Mouse (Mus musculus) adrenal gland, postnatal 36 days (tissue): ENCODE measurements at regions not wholly inside any gene's neighbourhood (a gene's known extent, or its start where the extent isn't known, plus 50 kb on each side); places are given as distances from the start of the nearest gene placed in this dataset.

Experiments used
- DNase-seq, 2 experiments: peaks; one replicate each; pipeline ENCODE4 v3.0.0; 2021; ENCODE audit warnings: mixed read lengths in 1 of 2

DNA sequence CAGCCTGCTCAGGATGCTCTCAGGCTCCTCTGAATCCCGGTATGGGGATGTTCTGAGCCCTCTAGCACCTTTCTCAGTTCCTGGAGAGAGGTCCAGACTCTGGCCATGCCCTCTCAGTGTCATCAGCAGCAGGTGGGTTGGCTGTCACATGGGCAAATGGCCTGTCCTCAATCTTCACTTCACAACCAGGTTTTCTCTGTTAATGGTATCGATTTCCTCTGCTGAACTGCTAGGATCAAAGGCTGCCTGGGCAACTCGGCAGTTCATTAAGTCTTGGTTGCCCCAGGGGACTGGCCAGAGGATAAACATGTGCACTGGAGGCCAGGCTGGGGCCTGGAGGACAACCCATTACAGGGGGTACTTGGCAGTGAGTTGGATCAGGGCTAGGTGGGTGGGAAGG lies 156.2 kb downstream of the Trim29 start:
- DNase-seq = no peak

DNA sequence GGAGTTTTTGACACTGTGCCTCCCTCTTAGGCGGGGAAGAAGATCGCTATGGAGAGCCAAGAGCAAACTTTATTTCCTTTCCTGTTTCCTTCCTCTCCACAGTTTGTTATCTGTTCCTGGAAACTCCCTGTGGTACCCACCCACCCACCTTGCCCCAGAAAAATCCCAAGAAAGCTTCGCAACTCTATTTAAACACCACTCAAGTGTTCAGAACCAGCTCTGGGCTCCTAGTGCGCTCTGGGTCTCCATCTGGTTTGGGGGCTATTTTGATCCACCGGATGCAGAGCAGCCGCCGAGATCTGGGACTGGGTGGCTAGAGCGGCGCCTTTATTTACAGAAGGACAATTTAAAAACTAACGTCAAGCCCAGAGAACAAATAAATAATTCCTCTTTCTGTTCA lies 158.6 kb downstream of the Trim29 start:
- no peak for DNase-seq

DNA sequence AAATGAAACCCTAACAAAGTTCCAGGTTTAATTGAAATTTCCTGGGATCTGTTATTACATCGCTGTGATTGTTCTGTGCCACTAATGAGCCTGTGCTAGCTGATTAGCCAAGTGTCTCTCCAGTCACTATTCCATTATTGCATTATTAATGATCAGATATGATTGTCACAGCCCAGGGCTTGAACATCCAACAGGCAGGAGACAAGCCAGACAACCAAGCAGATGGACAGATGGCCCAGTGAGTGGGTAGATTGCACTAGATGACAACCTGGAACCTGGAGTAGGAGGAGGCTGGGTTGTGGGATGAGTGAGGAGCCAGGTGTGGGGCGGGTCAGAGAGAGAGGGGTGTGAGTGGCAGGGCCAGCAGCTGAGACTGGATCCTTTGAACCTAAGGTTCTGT lies 161.6 kb downstream of the Trim29 start:
- no peak for DNase-seq

DNA sequence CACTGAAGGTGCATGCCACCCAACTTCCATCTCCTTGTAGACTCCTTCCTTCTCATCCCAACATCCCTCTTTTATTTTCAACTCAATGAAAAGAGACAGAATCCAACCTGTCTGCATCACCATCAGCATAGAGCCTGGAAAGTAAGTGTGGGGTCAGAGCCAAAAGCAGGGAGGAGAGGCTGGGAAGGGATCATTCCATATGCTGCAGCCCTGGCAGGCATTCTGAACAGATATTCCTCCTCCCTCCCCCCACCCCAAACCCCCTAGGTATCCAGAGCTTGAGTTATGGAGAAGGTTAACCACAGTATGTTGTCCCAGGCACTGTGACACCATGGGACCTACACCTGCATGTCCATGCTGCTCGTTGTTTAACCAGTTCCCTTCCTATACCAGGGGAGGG lies 162.5 kb downstream of the Trim29 start:
- no peak for DNase-seq

DNA sequence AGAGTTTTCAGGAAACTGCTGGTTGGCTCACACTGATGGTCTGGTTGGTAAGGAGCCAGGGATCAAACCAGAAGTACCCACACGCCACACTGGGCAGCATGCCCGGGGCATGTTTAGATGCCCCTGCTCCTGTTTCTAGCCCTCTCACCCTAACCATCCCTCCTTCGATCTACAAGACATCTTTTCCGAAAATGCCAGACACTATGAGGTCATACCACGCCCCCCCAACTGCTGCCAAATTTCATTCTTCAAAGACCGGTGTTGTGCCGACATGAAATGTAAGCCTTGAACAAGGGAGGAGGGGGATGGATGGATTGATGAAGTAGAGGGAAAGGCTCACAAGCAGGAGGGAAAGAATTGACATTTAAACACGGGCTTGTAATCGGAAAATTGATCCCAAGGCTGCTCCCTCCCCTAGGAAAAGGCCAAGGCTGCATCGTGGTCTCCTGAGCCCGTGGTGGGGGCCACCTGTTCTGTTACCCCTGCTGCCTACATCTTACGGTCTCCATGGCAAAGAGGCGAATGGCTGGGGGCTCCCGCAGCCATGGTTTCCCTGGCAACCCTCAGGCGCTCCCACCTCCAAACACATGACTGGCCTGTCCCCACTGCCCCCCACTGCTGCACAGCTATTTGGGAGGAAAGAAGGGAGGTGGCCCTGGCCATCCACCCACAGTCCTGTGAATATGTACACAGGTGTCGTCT lies 163.1 kb downstream of the Trim29 start:
- no peak for DNase-seq

DNA sequence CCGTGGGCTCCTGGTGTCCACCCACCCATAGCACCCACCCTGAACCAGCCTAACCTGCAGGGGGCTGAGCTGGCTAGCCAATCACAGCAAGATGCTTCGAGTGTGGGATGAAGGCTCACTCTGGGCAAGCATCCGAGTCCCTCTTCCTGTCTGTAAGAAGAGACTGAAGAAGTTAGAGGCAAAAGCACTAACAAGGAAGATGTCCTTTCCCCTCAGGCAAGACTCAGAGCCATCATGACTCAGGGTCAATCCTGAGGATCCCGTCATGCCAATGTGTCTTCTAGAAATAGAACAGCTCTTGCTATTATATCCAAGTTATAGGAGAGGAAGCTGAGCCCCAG lies 163.6 kb downstream of the Trim29 start:
- DNase-seq = no peak

DNA sequence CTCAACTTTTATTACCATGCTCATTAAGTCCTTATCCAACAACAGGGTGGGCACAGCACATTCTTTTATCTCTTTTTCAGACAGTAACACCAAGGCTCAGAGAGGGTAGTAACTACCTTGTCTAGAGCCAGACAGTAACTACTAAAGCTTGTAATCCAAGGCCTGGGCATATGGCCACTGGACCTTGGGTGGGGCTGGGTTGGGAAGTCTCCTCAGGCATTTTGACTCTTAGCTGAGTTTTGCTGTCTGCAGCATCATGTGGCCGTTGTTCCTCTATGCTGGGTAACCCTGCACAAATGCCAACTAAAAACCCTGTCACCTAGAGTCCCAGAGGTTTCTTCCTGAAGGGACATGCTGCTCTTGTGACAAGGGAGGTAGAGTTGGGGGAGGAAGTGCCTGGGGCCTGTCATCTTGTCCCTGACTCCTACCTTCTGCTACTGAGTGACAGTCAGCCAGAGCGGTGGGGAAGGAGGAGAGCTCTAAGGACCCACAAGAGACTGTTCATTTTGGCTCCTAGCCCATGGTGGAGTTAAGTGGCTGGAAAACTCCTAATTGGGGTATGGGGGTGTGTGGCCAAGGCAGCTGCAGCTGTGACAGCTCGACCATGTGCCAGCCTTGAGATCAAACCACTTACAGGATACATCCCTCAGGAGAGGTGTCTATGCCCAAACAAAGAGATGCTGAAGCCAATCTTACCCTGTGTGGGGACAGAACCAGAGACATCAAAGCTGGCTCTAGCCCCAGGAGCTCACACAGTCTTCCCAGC lies 170.4 kb downstream of the Trim29 start:
- DNase-seq = no peak

DNA sequence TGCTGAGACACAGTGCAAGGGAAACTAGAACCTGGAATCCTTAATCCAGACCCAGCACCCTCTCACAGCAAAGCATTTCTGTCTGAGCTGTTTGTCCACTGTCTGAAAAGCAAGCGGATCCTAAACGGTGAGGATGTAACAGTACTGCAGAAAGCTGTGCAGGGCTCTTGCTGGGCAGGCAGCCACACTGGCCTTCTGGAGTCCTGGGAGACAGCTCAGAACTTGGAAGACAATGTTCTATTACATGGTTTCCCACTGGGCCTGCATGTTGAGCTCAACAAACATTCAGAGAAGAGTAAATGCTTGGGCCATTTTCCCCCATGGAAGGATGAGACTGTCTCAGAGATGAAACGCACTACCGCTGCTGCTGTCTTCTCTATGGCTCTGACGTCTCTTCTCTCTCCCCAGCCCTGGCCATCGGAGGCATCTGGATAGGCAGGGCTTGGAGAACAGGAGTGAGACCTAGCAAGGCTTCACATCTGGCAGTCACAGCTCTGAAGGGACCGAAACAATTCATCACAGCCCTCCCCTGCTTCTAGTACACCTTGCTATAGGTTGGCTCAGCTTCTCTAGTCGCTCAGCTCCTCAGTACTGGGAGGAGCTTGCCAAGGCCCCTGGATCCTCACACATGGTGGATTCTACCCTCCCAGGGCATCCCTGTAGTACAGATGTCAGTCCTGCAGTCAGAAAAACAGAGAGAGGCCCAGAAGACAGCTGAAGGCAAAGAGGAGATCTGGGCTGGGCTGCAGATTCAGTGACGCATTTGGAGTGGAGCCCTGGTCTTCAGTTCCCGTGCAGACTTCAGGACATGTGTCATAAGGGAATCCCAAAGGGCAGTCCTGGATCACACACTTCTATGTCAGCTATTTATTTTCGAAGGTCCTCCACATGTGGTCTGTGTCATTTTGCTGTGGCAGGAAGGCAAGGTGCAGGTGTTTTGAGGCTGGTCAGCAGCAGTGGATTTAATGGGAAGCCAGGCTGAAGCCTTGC lies 171.7 kb downstream of the Trim29 start:
- DNase-seq = no peak

DNA sequence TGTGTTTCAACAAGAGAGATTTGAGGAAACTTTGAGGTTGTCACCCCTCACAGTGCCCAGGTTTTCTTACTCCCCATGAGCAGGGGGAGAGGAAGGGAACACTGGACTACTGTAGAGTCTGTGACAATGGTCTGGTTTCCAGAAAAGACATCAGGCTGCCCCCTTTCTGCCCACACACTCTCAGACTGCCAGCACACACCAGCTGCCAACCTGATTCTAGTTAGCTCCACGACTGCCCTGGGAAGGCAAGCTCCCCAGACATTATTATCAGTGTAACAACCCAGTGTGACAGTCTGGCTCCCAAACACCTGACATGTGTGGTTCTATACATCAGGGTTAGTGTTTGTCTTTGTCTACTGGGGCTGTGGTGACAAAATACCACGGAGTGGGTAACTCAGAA lies 172.5 kb downstream of the Trim29 start:
- DNase-seq = no peak

DNA sequence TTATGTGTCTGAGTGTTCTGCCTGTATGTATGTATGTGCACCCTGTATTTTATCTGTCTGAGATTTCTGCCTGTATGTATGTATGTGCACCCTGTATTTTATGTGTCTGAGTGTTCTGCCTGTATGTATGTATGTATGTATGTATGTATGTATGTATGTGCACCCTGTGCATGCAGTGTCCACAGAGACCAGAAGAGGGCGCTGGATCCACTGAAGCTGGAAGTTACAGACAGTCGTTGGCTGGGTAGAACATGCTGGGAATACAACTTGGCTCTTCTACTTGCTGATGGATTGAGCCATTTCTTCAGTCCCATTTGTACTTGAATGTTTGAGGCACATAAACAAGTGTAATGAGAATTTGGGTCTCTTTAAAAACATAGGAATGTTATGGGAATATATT lies 173.3 kb downstream of the Trim29 start:
- DNase-seq = no peak

DNA sequence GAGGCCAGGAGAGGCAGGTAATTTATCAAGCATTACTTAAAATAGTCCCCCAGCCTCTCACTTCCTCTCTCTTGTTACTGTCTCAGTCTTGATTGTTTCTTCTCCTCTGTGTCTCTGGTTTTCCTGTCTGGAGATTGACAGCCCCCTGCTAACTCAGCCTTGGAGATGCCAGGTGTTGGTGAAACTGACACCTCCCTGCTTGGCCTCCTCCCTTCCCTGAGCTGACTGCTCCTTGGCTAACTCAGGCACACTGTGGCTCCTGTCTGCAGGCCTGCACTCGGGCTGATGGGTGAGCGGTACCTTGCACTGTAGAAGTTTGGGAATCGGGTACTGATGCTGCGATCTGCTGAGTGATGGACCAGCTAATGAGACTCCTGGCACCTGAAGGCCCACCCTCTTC lies 176.1 kb downstream of the Trim29 start:
- DNase-seq = no peak

DNA sequence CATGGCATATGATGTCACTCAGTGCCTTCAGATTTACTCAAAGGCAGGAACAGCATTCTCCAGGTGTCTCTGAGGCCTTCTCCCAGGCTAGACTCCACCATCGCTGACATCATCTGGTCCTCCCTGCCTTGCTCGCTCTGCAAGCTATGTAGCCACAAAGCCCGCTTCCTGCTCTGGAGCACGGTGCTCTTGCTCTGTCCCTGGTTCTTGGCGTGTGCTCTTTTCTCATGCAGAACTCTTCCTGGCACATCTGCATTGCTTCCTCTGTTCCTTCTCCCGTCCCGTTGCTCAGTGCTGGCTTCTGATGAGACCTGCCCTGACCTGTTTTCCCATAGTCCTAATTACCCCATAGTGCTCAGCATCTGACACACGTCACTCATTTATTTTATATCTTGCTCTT lies 178.6 kb downstream of the Trim29 start:
- DNase-seq = no peak

DNA sequence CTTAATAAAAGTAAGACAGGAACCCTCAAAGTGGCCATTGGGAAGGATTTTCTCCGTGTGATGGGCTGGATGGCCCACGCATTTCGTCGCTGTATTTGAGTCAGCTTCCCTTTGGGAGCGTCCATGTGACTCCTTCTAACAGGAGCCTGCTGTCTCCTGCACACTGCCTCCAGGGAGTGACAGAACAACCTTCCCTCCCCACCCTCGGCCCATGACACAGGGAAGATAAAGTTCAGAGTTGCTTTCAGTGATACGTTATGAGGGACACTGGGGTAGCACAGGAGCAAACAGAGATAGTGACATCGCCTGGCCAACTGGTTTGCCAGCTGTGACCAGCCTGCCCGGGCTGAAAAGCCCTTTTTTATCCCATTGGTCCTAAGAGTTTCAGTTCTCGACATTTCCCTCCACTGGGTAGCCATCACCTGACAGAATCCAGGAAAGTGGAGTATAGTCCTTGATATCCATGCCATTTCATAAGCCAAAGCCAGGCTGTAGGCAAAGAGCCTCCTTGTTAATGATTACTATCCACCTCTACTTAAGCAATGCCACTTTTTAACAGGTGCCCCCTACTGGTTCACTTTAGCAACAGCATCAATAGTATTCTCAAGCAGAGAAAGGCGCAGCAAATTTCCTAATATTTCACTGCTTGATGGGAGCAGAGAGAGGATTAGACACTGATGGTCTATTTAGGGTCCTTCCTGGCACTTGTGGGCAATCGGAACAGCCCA lies 180.5 kb downstream of the Trim29 start:
- DNase-seq = peak in 1 of 2 experiments; percentile 12

DNA sequence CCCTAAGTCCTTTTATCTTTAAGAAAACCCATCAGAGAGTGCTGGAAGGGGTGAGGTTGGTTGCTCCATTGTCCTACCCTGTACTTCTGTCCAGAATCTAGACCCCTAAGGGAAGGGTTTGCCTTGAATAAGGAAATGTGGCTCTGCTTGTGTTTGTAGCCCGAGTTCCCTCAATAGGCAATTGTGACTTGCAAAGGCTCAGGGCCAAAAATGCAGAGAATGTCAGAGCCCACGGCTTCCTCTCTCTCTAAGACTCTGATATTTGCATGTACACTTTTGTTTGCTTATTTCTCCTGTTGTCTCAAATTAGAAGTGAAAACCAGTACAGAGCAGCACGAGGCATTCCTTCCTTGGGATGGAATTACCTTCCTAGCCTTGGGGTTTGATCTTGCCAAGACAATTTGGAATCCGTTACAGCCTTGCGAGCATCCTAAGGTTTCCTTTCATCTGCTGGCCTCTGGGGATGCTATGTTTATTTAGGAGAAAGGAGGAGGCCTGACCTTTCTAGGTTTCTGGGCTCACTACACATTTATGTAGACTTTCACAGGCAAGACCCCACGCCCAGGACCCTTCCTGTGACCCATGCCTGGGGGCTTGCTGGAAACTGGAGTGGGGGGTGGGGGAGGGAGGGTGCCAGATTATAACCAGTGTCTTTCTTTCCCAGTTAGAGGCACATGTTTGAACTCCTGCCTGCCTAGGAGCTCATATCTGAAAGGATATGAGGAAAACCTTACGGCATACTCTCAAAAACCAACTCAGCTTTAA lies 181.8 kb downstream of the Trim29 start:
- DNase-seq = no peak

DNA sequence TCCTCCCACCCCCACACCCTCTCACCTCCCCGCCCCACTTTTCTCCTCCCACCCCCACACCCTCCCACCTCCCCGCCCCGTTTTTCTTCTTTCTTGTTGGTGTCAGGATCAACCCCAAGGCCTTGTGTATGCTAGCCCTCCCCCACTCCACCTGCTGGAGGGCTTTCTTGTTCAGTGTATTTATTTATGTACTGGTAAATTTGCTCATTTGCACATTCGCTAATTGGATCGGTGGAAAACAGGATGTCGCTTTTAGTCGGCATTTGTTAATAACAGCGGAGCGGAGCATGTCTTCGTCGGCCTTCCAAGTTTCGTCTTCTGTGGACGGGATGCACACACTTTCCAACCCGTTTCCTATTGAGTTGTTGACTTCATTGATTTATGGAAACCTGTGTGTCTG lies 187.9 kb downstream of the Trim29 start:
- no peak for DNase-seq

DNA sequence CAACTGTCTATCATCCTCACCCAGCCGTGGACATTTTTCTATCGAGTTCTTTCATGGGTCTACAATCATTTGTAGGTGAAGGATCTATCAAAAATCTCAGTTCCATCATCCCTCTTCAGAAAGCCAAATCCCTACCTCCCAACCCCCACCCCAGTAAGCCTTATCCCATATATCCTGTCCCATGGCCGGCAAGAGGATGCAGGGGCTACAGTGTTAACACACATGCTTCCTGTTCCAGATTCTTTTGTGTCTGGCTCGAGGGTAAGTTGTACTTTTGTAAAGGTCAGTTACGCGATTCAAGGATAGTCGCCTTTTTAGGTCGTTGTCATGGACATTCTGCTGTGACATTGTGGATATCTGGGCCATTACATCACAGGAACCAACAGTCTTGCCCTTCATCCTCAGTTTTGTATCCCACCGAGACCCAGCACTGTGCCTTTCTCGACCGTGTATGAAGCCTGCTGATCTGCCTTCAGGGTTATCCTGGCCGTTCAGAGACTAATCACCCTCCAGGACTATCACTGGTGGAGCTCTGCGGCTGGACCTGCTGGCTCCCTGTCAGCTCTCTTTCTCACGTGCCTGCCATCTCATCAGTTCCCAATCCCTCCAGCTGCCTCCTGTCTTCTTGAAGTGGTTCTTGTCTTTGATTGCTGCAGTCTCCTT lies 193.8 kb downstream of the Trim29 start:
- peak; percentile 14 to 16 for DNase-seq

DNA sequence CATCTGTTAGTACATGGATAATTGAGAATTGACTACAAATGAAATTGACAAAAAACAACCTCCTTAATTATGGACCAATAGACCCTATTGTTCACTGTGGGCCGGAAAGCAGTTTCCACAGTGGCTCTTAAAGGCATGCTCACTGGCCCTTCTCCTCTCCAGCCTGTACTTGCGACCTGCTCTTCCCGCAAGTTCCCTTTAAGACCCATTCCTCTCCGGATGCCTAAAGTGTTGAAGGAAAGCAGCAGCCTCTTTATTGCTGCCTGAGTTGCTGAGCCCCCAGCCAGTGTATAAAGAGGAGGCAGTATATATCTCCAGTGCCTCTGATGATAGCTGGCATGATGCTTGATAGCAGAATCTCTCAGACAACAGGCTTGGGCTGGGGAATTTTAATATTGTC lies 195.2 kb downstream of the Trim29 start:
- DNase-seq = no peak

DNA sequence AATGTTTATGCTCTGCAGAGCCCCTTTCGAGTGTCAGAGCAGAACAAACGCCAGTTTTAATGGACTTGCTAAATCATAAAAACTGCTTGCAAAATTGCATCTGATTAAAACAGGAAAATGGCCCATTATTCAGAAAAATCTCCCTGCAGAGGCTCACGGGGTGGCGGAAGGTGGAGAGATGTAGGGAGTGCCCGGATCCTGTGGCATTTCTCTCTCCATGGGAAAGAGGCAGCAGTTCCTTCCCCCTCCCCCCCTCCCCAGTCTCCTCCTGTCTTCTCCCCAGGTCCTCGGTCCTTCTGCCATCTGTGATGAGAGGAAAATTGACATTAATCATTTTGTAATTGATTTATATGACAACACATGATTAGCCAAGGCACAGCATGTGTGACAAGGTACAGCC lies 195.6 kb downstream of the Trim29 start:
- DNase-seq = no peak

DNA sequence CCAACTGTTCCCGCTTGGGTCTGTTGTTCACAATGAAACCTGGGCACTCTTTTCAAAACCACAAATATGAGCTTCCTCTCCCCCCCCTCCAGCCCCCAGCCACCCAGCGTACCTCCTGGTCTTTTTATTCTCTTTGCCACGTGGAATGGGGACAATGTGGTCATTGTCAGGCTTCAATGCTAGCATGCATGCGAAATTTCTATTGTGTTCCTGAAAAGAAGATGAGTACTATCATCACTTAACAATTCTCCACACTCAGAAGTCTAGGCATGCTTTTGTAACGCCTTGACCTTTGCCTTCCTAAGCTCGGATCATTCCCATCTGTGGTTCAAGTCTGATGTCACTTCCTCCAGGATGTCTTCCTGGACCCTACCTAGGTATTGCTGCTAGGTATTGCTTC lies 202.2 kb downstream of the Trim29 start:
- no peak for DNase-seq

DNA sequence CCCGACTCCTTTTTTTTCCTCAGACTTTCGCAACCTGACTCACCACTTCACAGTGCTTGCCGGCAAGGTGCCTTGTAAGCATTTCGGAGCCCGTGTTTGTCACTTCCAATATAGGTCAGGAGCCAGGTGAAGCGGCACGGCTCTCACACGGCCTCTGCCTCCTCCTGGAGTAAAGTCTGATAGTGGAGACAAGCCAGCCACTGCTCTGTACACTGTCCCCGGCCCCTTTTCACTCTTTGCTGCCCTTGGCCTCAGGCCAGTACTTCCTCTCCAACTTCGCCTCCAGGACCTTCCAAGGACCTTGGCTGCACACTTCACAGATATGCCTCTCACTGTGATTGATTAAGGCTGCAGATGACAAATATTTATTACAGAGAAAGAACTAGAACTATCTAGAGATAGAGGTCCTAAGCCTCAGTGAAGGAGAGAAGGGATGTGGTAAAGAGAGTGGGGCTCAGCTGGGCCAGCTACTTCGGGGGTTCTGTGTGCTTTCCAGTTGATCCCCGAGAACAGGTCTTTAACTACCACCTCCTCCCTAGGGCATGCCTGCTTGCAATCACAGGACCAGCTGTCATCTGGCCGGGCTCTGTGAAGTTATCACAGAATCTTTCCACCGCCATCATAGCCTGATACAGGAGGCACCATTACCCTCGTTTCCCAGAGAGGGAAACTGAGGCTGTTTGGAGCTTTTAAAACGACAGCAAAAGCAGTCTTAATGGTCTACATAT lies 204.2 kb downstream of the Trim29 start:
- peak; percentile 61 to 63 for DNase-seq
